Mouse (Mus musculus): ENCODE results near the gene 6430548M08Rik.

6430548M08Rik gene

GRCm38 (mm10) chr8:120184366-120184765 lies 70.4 kb downstream of the 6430548M08Rik start:
- no peak for DNase-seq (ENCODE audit: low read depth)

- no peak for DNase-seq (ENCODE audit: low read depth)
Observed at GRCm38 (mm10) chr8:120184850-120185792, 71.2 kb downstream of the 6430548M08Rik start.

- no peak for DNase-seq (ENCODE audit: low read depth)
Observed at GRCm38 (mm10) chr8:120186454-120186853, 72.5 kb downstream of the 6430548M08Rik start.

- DNase-seq (ENCODE audit: low read depth): no peak
Observed at GRCm38 (mm10) chr8:120188510-120188909, 74.6 kb downstream of the 6430548M08Rik start.

- DNase-seq (ENCODE audit: low read depth): no peak
Observed at GRCm38 (mm10) chr8:120189440-120189839, 75.5 kb downstream of the 6430548M08Rik start.

- no peak for DNase-seq (ENCODE audit: low read depth)
Observed at GRCm38 (mm10) chr8:120190107-120190809, 76.3 kb downstream of the 6430548M08Rik start.

- DNase-seq (ENCODE audit: low read depth): no peak
Observed at GRCm38 (mm10) chr8:120190810-120191413, 77.0 kb downstream of the 6430548M08Rik start.

GRCm38 (mm10) chr8:120191633-120192032 lies 77.7 kb downstream of the 6430548M08Rik start:
- DNase-seq (ENCODE audit: low read depth): no peak

GRCm38 (mm10) chr8:120192118-120192517 lies 78.2 kb downstream of the 6430548M08Rik start:
- DNase-seq (ENCODE audit: low read depth): no peak

- DNase-seq (ENCODE audit: low read depth): no peak
Observed at GRCm38 (mm10) chr8:120201351-120201750, 87.4 kb downstream of the 6430548M08Rik start.

GRCm38 (mm10) chr8:120202546-120202945 lies 88.6 kb downstream of the 6430548M08Rik start:
- DNase-seq (ENCODE audit: low read depth): no peak

- no peak for DNase-seq (ENCODE audit: low read depth)
Observed at GRCm38 (mm10) chr8:120204736-120205360, 90.9 kb downstream of the 6430548M08Rik start.

- DNase-seq (ENCODE audit: low read depth): peak; percentile 27
Observed at GRCm38 (mm10) chr8:120205916-120206315, 92.0 kb downstream of the 6430548M08Rik start.

- peak; percentile 13 for DNase-seq (ENCODE audit: low read depth)
Observed at GRCm38 (mm10) chr8:120207364-120207763, 93.4 kb downstream of the 6430548M08Rik start.

- DNase-seq (ENCODE audit: low read depth): no peak
Observed at GRCm38 (mm10) chr8:120208113-120208512, 94.2 kb downstream of the 6430548M08Rik start.

- no peak for DNase-seq (ENCODE audit: low read depth)
Observed at GRCm38 (mm10) chr8:120211345-120211744, 97.4 kb downstream of the 6430548M08Rik start.

- no peak for DNase-seq (ENCODE audit: low read depth)
Observed at GRCm38 (mm10) chr8:120212596-120212995, 98.6 kb downstream of the 6430548M08Rik start.

- DNase-seq (ENCODE audit: low read depth): no peak
Observed at GRCm38 (mm10) chr8:120213229-120213628, 99.3 kb downstream of the 6430548M08Rik start.

- no peak for DNase-seq (ENCODE audit: low read depth)
Observed at GRCm38 (mm10) chr8:120213939-120214338, 100.0 kb downstream of the 6430548M08Rik start.
